Mouse (Mus musculus) heart, embryonic 16.5 days (tissue): Measurements from ENCODE around the gene Tmem161a. TPM values are rescaled to one million over a fixed set of nuclear protein-coding genes. Genes with fewer than 3 reads are reported as not detected.

Source experiments
- ATAC-seq: fragments of 200-750 bp; cut with Nextera tagmentation; replicated peaks from 2 replicates; pipeline ENCODE4 v1.8.0; 2017; ENCODE audit warnings: moderate number of reproducible peaks; ENCODE audit not compliant: insufficient read depth, low FRiP score; ENCODE audit errors: extremely low read depth
- H3K27ac ChIP-seq: fragments of 300-500 bp; sonication (generic); 2 replicates; pipeline ENCODE4 v1.5.1; 2014; ENCODE audit warnings: mild to moderate bottlenecking, low read length, control low read depth, moderate library complexity
- H3K27me3 ChIP-seq: fragments of 300-500 bp; sonication (generic); 2 replicates; pipeline ENCODE4 v1.6.1; 2014; ENCODE audit warnings: low read length, mixed read lengths; ENCODE audit not compliant: control insufficient read depth, insufficient read depth
- H3K36me3 ChIP-seq: fragments of 300-500 bp; sonication (generic); 2 replicates; pipeline ENCODE4 v1.6.1; 2014; ENCODE audit not compliant: control insufficient read depth, insufficient read depth
- H3K4me1 ChIP-seq: fragments of 300-500 bp; sonication (generic); 2 replicates; pipeline ENCODE4 v1.6.1; 2014; ENCODE audit warnings: low read length, mixed read lengths; ENCODE audit not compliant: control insufficient read depth, insufficient read depth
- H3K4me2 ChIP-seq: fragments of 300-500 bp; sonication (generic); 2 replicates; pipeline ENCODE4 v1.6.1; 2014; ENCODE audit warnings: low read depth, mild to moderate bottlenecking, control low read depth, low read length
- H3K4me3 ChIP-seq: fragments of 300-500 bp; sonication (generic); 2 replicates; pipeline ENCODE4 v1.5.1; 2014; ENCODE audit warnings: mild to moderate bottlenecking, control low read depth, low read length
- H3K9ac ChIP-seq: fragments of 300-500 bp; sonication (generic); 2 replicates; pipeline ENCODE4 v1.6.1; 2014; ENCODE audit warnings: low read length, control low read depth
- H3K9me3 ChIP-seq: fragments of 300-500 bp; sonication (generic); replicated peaks from 2 replicates; pipeline ENCODE4 v1.6.1; 2016; ENCODE audit warnings: low read length; ENCODE audit not compliant: control insufficient read depth
- WGBS: fragments of 180-500 bp; shearing (Covaris S2); extraction: QIAGEN DNeasy Blood & Tissue Kit; methylation state at CpG from one replicate; pipeline ENCODE4 v1.1.7; 2014; 5-methylcytosine and 5-hydroxymethylcytosine counted together
- polyA plus RNA-seq: library from polyadenylated mRNA; unstranded; fragments of >200 nt; fragmentation: Nextera tagmentation; extraction: Ambion mirVana; gene quantifications from 2 replicates; pipeline ENCODE4 v1.2.1, GENCODE M21; 2015

Tmem161a gene
- polyA plus RNA-seq, result 88.9 and 103 TPM in 2 replicates

- Histone ChIP-seq H3K4me3 (peak within 1 kb of the TSS; percentile 60), H3K27ac (peak within 1 kb of the TSS; percentile 62), H3K9ac (peak within 1 kb of the TSS; percentile 77), H3K9me3 (no peaks in the 10 kb centered on the region), H3K27me3 (peaks cover 2% of the 10 kb centered on the region; the same call in 1 of the 2 replicates), H3K4me2 (peak within 1 kb of the TSS; percentile 77), H3K36me3 (peaks cover 5% of the 10 kb centered on the region; the same call in 1 of the 2 replicates), H3K4me1 (peaks cover 19% of the 10 kb centered on the region)
- 3% methylated on average over 27 of the region's 27 CpGs for WGBS
- peak; percentile 97 for ATAC-seq
Observed at GRCm38 (mm10) chr8:70172043-70172681, at the start of gene Tmem161a. Gene Tmem161a (plus strand): TSS chr8:70172356.

GRCm38 (mm10) chr8:70122863-70123262, 49.3 kb upstream of the Tmem161a start:
- no peak overlapping the region for H3K4me2 ChIP-seq
- WGBS, result 51% methylated on average over 2 of the region's 2 CpGs
- H3K9ac ChIP-seq, result no peak overlapping the region
- H3K9me3 ChIP-seq, result no peaks in the 10 kb centered on the region
- H3K27ac ChIP-seq, result no peak overlapping the region
- no peaks in the 10 kb centered on the region; the same call in 1 of the 2 replicates for H3K4me1 ChIP-seq
- H3K27me3 ChIP-seq, result peaks cover 35% of the 10 kb centered on the region
- no peak overlapping the region for H3K4me3 ChIP-seq
- ATAC-seq, result no peak
- no peaks in the 10 kb centered on the region for H3K36me3 ChIP-seq

- Histone ChIP-seq H3K27me3 (peaks cover 14% of the 10 kb centered on the region), H3K9ac (no peak overlapping the region), H3K4me3 (no peak overlapping the region), H3K9me3 (no peaks in the 10 kb centered on the region), H3K36me3 (no peaks in the 10 kb centered on the region), H3K4me2 (no peak overlapping the region), H3K4me1 (peaks cover 15% of the 10 kb centered on the region), H3K27ac (no peak overlapping the region)
- WGBS, result 52% methylated on average over 8 of the region's 8 CpGs
- ATAC-seq, result no peak
Observed at GRCm38 (mm10) chr8:70124992-70125391, 47.2 kb upstream of the Tmem161a start.

- no peak overlapping the region for H3K4me3 ChIP-seq
- no peaks in the 10 kb centered on the region for H3K9me3 ChIP-seq
- H3K36me3 ChIP-seq, result peaks cover 6% of the 10 kb centered on the region; the same call in 1 of the 2 replicates
- H3K9ac ChIP-seq, result no peak overlapping the region
- H3K27me3 ChIP-seq, result peaks cover 4% of the 10 kb centered on the region
- H3K4me2 ChIP-seq, result peak overlapping the region; percentile 15; the same call in 1 of the 2 replicates
- peak; percentile 79 for ATAC-seq
- peaks cover 24% of the 10 kb centered on the region for H3K4me1 ChIP-seq
- WGBS, result 21% methylated on average over 3 of the region's 3 CpGs
- peak overlapping the region; percentile 90 for H3K27ac ChIP-seq
Observed at GRCm38 (mm10) chr8:70128435-70128834, 43.7 kb upstream of the Tmem161a start.

GRCm38 (mm10) chr8:70129309-70129952, 42.7 kb upstream of the Tmem161a start:
- H3K9ac ChIP-seq, result no peak overlapping the region; the same call in 1 of the 2 replicates
- no peaks in the 10 kb centered on the region for H3K9me3 ChIP-seq
- 0 out of 2 replicates have a peak, but pooled peaks have one; percentile 16 for ATAC-seq
- peak overlapping the region; percentile 90 for H3K27ac ChIP-seq
- H3K36me3 ChIP-seq, result peaks cover 14% of the 10 kb centered on the region
- H3K4me1 ChIP-seq, result peaks cover 24% of the 10 kb centered on the region
- 48% methylated on average over 9 of the region's 9 CpGs for WGBS
- no peaks in the 10 kb centered on the region; the same call in none of the 2 replicates for H3K27me3 ChIP-seq
- H3K4me3 ChIP-seq, result no peak overlapping the region
- no peak overlapping the region; the same call in 1 of the 2 replicates for H3K4me2 ChIP-seq

GRCm38 (mm10) chr8:70130066-70130465, 42.1 kb upstream of the Tmem161a start:
- Histone ChIP-seq H3K27ac (peak overlapping the region; percentile 90), H3K4me1 (peaks cover 30% of the 10 kb centered on the region), H3K9ac (no peak overlapping the region), H3K9me3 (no peaks in the 10 kb centered on the region), H3K4me2 (no peak overlapping the region), H3K4me3 (no peak overlapping the region), H3K36me3 (peaks cover 21% of the 10 kb centered on the region), H3K27me3 (no peaks in the 10 kb centered on the region; the same call in 1 of the 2 replicates)
- whole genome bisulfite sequencing, result 81% methylated on average over 3 of the region's 3 CpGs
- ATAC-seq, result no peak

GRCm38 (mm10) chr8:70131166-70131883, 40.8 kb upstream of the Tmem161a start, which contains the start of gene Nr2c2ap:
Gene Nr2c2ap (plus strand): TSS chr8:70131333.
- 2% methylated on average over 37 of the region's 37 CpGs for WGBS

GRCm38 (mm10) chr8:70134086-70134485, 38.1 kb upstream of the Tmem161a start:
- Histone ChIP-seq H3K9me3 (no peaks in the 10 kb centered on the region), H3K9ac (no peak overlapping the region), H3K36me3 (peaks cover 30% of the 10 kb centered on the region), H3K4me1 (peaks cover 37% of the 10 kb centered on the region), H3K27ac (no peak overlapping the region), H3K4me2 (no peak overlapping the region), H3K27me3 (no peaks in the 10 kb centered on the region), H3K4me3 (no peak overlapping the region)
- ATAC-seq, result no peak
- WGBS, result 94% methylated on average over 5 of the region's 5 CpGs

More at GRCm38 (mm10) chr8:70131166-70131883, 40.8 kb upstream of the Tmem161a start, which contains the start of gene Nr2c2ap:
- peaks cover 30% of the 10 kb centered on the region for H3K36me3 ChIP-seq
- peak; percentile 58 for ATAC-seq
- no peaks in the 10 kb centered on the region for H3K9me3 ChIP-seq
- H3K27me3 ChIP-seq, result no peaks in the 10 kb centered on the region
- H3K27ac ChIP-seq, result peak within 1 kb of the TSS; percentile 15
- peak within 1 kb of the TSS; percentile 70 for H3K4me3 ChIP-seq
- H3K9ac ChIP-seq, result peak within 1 kb of the TSS; percentile 70
- H3K4me1 ChIP-seq, result peaks cover 36% of the 10 kb centered on the region
- H3K4me2 ChIP-seq, result peak within 1 kb of the TSS; percentile 88
